Mouse (Mus musculus) heart, embryonic 15.5 days (tissue): ENCODE results near the gene Rgs7. TPM values are rescaled to one million over a fixed set of nuclear protein-coding genes. Genes with fewer than 3 reads are reported as not detected.

Experiments used
- ATAC-seq: fragments of 200-750 bp; cut with Nextera tagmentation; replicated peaks from 2 replicates; pipeline ENCODE4 v1.8.0; 2017; ENCODE audit warnings: low read depth, moderate TSS enrichment; ENCODE audit not compliant: insufficient number of reproducible peaks, insufficient read depth, low FRiP score
- H3K27ac ChIP-seq: fragments of 300-500 bp; sonication (generic); 2 replicates; pipeline ENCODE4 v1.5.1; 2015; ENCODE audit warnings: mild to moderate bottlenecking, inconsistent platforms
- H3K27me3 ChIP-seq: fragments of 300-500 bp; sonication (generic); 2 replicates; pipeline ENCODE4 v1.6.1; 2015; ENCODE audit warnings: inconsistent platforms
- H3K36me3 ChIP-seq: fragments of 300-500 bp; sonication (generic); 2 replicates; pipeline ENCODE4 v1.6.1; 2015; ENCODE audit warnings: mild to moderate bottlenecking, inconsistent platforms
- H3K4me1 ChIP-seq: fragments of 300-500 bp; sonication (generic); replicated peaks from 2 replicates; pipeline ENCODE4 v1.6.1; 2015; ENCODE audit warnings: inconsistent platforms
- H3K4me2 ChIP-seq: fragments of 300-500 bp; sonication (generic); 2 replicates; pipeline ENCODE4 v1.6.1; 2015; ENCODE audit warnings: inconsistent platforms, mild to moderate bottlenecking, moderate library complexity
- H3K4me3 ChIP-seq: fragments of 300-500 bp; sonication (generic); 2 replicates; pipeline ENCODE4 v1.5.1; 2015; ENCODE audit warnings: mild to moderate bottlenecking, inconsistent platforms
- H3K9ac ChIP-seq: fragments of 300-500 bp; sonication (generic); 2 replicates; pipeline ENCODE4 v1.6.1; 2015; ENCODE audit warnings: mild to moderate bottlenecking, inconsistent platforms
- H3K9me3 ChIP-seq: fragments of 300-500 bp; sonication (generic); replicated peaks from 2 replicates; pipeline ENCODE4 v1.6.1; 2016; ENCODE audit warnings: inconsistent platforms
- WGBS: fragments of 180-500 bp; shearing (Covaris S2); methylation state at CpG from one replicate; pipeline ENCODE4 v1.1.7; 2015; ENCODE audit warnings: mixed read lengths; 5-methylcytosine and 5-hydroxymethylcytosine counted together
- polyA plus RNA-seq: library from polyadenylated mRNA; unstranded; fragments of >200 nt; fragmentation: Nextera tagmentation; extraction: Ambion mirVana; gene quantifications from 2 replicates; pipeline ENCODE4 v1.2.1, GENCODE M21; 2015

Rgs7 gene
- polyA plus RNA-seq, 1 experiment from 2014 or later, result 0.57 TPM

GRCm38 (mm10) chr1:175155469-175155868 is 336.8 kb downstream of the Rgs7 start:
- WGBS, result 82% methylated on average over 1 of the region's 1 CpGs
- no peaks in the 10 kb centered on the region for H3K36me3 ChIP-seq
- H3K9me3 ChIP-seq, result no peaks in the 10 kb centered on the region
- no peak overlapping the region for H3K9ac ChIP-seq
- H3K4me2 ChIP-seq, result no peak overlapping the region
- H3K4me3 ChIP-seq, result no peak overlapping the region
- no peak overlapping the region for H3K27ac ChIP-seq
- no peak for ATAC-seq
- H3K4me1 ChIP-seq, result no peaks in the 10 kb centered on the region
- no peaks in the 10 kb centered on the region for H3K27me3 ChIP-seq

- Histone ChIP-seq H3K4me2 (no peak overlapping the region), H3K4me3 (no peak overlapping the region), H3K9me3 (no peaks in the 10 kb centered on the region), H3K4me1 (no peaks in the 10 kb centered on the region), H3K27ac (no peak overlapping the region), H3K36me3 (no peaks in the 10 kb centered on the region), H3K27me3 (no peaks in the 10 kb centered on the region), H3K9ac (no peak overlapping the region)
- WGBS, result 72% methylated on average over 4 of the region's 4 CpGs
- no peak for ATAC-seq
Measured at GRCm38 (mm10) chr1:175143051-175143450, 349.2 kb downstream of the Rgs7 start.

- peak overlapping the region; percentile 70 for H3K27ac ChIP-seq
- WGBS, result 25% methylated on average over 2 of the region's 2 CpGs
- no peak overlapping the region for H3K4me2 ChIP-seq
- H3K4me3 ChIP-seq, result no peak overlapping the region
- no peaks in the 10 kb centered on the region for H3K27me3 ChIP-seq
- H3K9ac ChIP-seq, result no peak overlapping the region
- no peak for ATAC-seq
- no peaks in the 10 kb centered on the region for H3K9me3 ChIP-seq
- no peaks in the 10 kb centered on the region for H3K36me3 ChIP-seq
- H3K4me1 ChIP-seq, result peaks cover 6% of the 10 kb centered on the region; the same call in 1 of the 2 replicates
Measured at GRCm38 (mm10) chr1:175128525-175128924, 363.8 kb downstream of the Rgs7 start.

- no peak for ATAC-seq
- no peak overlapping the region for H3K4me3 ChIP-seq
- H3K9me3 ChIP-seq, result no peaks in the 10 kb centered on the region
- no peak overlapping the region for H3K4me2 ChIP-seq
- H3K9ac ChIP-seq, result no peak overlapping the region
- no peak overlapping the region for H3K27ac ChIP-seq
- H3K36me3 ChIP-seq, result no peaks in the 10 kb centered on the region
- H3K4me1 ChIP-seq, result peaks cover 6% of the 10 kb centered on the region; the same call in 1 of the 2 replicates
- H3K27me3 ChIP-seq, result no peaks in the 10 kb centered on the region
- WGBS, result 68% methylated on average over 3 of the region's 3 CpGs
Measured at GRCm38 (mm10) chr1:175124416-175124815, 367.9 kb downstream of the Rgs7 start.

GRCm38 (mm10) chr1:175118904-175119555 is 373.3 kb downstream of the Rgs7 start:
- Histone ChIP-seq H3K27me3 (no peaks in the 10 kb centered on the region), H3K9ac (no peak overlapping the region), H3K4me1 (no peaks in the 10 kb centered on the region), H3K9me3 (no peaks in the 10 kb centered on the region), H3K27ac (no peak overlapping the region), H3K36me3 (no peaks in the 10 kb centered on the region), H3K4me2 (no peak overlapping the region), H3K4me3 (no peak overlapping the region)
- ATAC-seq, result no peak
- 66% methylated on average over 4 of the region's 4 CpGs for WGBS

- 76% methylated on average over 1 of the region's 1 CpGs for WGBS
- H3K27ac ChIP-seq, result no peak overlapping the region
Measured at GRCm38 (mm10) chr1:175108270-175108860, 383.9 kb downstream of the Rgs7 start.

GRCm38 (mm10) chr1:175106315-175106714 is 386.0 kb downstream of the Rgs7 start:
- Histone ChIP-seq H3K27ac (no peak overlapping the region), H3K9me3 (no peaks in the 10 kb centered on the region), H3K4me2 (no peak overlapping the region), H3K4me3 (no peak overlapping the region), H3K27me3 (no peaks in the 10 kb centered on the region), H3K36me3 (no peaks in the 10 kb centered on the region), H3K9ac (no peak overlapping the region), H3K4me1 (no peaks in the 10 kb centered on the region)
- ATAC-seq, result no peak
- 19% methylated on average over 1 of the region's 1 CpGs for WGBS

More at GRCm38 (mm10) chr1:175108270-175108860, 383.9 kb downstream of the Rgs7 start:
- H3K4me3 ChIP-seq, result no peak overlapping the region
- H3K27me3 ChIP-seq, result no peaks in the 10 kb centered on the region
- no peaks in the 10 kb centered on the region for H3K36me3 ChIP-seq
- H3K9ac ChIP-seq, result no peak overlapping the region
- no peak for ATAC-seq
- no peaks in the 10 kb centered on the region for H3K4me1 ChIP-seq
- no peak overlapping the region for H3K4me2 ChIP-seq
- H3K9me3 ChIP-seq, result no peaks in the 10 kb centered on the region

GRCm38 (mm10) chr1:175105426-175105825 is 386.9 kb downstream of the Rgs7 start:
- Histone ChIP-seq H3K4me1 (no peaks in the 10 kb centered on the region), H3K9ac (no peak overlapping the region), H3K4me2 (no peak overlapping the region), H3K27ac (no peak overlapping the region), H3K4me3 (no peak overlapping the region), H3K36me3 (no peaks in the 10 kb centered on the region), H3K9me3 (no peaks in the 10 kb centered on the region), H3K27me3 (no peaks in the 10 kb centered on the region)
- WGBS, result 73% methylated on average over 5 of the region's 5 CpGs
- no peak for ATAC-seq

- H3K27me3 ChIP-seq, result no peaks in the 10 kb centered on the region
- peak; percentile 39; the same call in 1 of the 2 replicates for ATAC-seq
- H3K36me3 ChIP-seq, result no peaks in the 10 kb centered on the region
- no peak overlapping the region for H3K27ac ChIP-seq
- WGBS, result 41% methylated on average over 3 of the region's 3 CpGs
- no peak overlapping the region for H3K9ac ChIP-seq
- no peak overlapping the region for H3K4me3 ChIP-seq
- no peaks in the 10 kb centered on the region for H3K9me3 ChIP-seq
- H3K4me1 ChIP-seq, result no peaks in the 10 kb centered on the region
- H3K4me2 ChIP-seq, result no peak overlapping the region
Measured at GRCm38 (mm10) chr1:175097014-175097413, 395.3 kb downstream of the Rgs7 start.

- Histone ChIP-seq H3K9me3 (no peaks in the 10 kb centered on the region), H3K36me3 (no peaks in the 10 kb centered on the region), H3K27ac (no peak overlapping the region), H3K4me2 (no peak overlapping the region), H3K4me1 (peaks cover 5% of the 10 kb centered on the region), H3K27me3 (no peaks in the 10 kb centered on the region), H3K9ac (no peak overlapping the region), H3K4me3 (no peak overlapping the region)
- ATAC-seq, result peak; percentile 83
- 19% methylated on average over 1 of the region's 1 CpGs for WGBS
Measured at GRCm38 (mm10) chr1:175082104-175082503, 410.2 kb downstream of the Rgs7 start.

- Histone ChIP-seq H3K9me3 (no peaks in the 10 kb centered on the region), H3K27me3 (no peaks in the 10 kb centered on the region), H3K4me1 (peaks cover 5% of the 10 kb centered on the region), H3K4me2 (no peak overlapping the region), H3K4me3 (no peak overlapping the region), H3K36me3 (no peaks in the 10 kb centered on the region), H3K9ac (no peak overlapping the region), H3K27ac (no peak overlapping the region)
- WGBS, result 68% methylated on average over 4 of the region's 4 CpGs
- no peak for ATAC-seq
Measured at GRCm38 (mm10) chr1:175079819-175080608, 412.3 kb downstream of the Rgs7 start.
